ENCODE assay signal across 8 mouse cellular contexts in genomic region chr8:105172003-105172362, GRCm38 (mm10). TPM values are rescaled to one million over a fixed set of nuclear protein-coding genes. Genes with fewer than 3 reads are reported as not detected.
DNase-seq lines count a peak whose midpoint lies in the region; ATAC-seq and TF ChIP-seq lines count a peak whose summit lies in the region.

No protein-coding gene starts in this region.

- peaks cover 24% of the 10 kb centered on the region for H3K4me1 ChIP-seq in heart, embryonic 13.5 days
- H3K4me1 ChIP-seq in bone marrow macrophage, adult 2 months (ENCODE audit: control insufficient read depth, insufficient read depth, low read length): peaks cover 15% of the 10 kb centered on the region
- peaks cover 8% of the 10 kb centered on the region; the same call in 1 of the 2 replicates for H3K4me1 ChIP-seq in hindbrain, embryonic 14.5 days (replicated peaks; ENCODE audit: control insufficient read depth, insufficient read depth, low read length)
- peaks cover 18% of the 10 kb centered on the region for H3K4me1 ChIP-seq in midbrain, embryonic 12.5 days
- H3K4me1 ChIP-seq in thymus, adult 2 months (replicated peaks; ENCODE audit: control insufficient read depth, insufficient read depth, low read length): peaks cover 2% of the 10 kb centered on the region; the same call in 1 of the 2 replicates

- H3K27me3 ChIP-seq in heart, embryonic 13.5 days (replicated peaks): no peaks in the 10 kb centered on the region
- H3K27me3 ChIP-seq in hindbrain, embryonic 14.5 days (ENCODE audit: control insufficient read depth, insufficient read depth, low read length): no peaks in the 10 kb centered on the region
- no peaks in the 10 kb centered on the region for H3K27me3 ChIP-seq in midbrain, embryonic 12.5 days
- H3K27me3 ChIP-seq in thymus, adult 2 months (ENCODE audit: control insufficient read depth, insufficient read depth, low read length): no peaks in the 10 kb centered on the region

- peaks cover 20% of the 10 kb centered on the region for H3K36me3 ChIP-seq in heart, embryonic 13.5 days
- peaks cover 2% of the 10 kb centered on the region; the same call in 1 of the 2 replicates for H3K36me3 ChIP-seq in hindbrain, embryonic 14.5 days (replicated peaks; ENCODE audit: control insufficient read depth, insufficient read depth)
- H3K36me3 ChIP-seq in midbrain, embryonic 12.5 days: peaks cover 10% of the 10 kb centered on the region
- peaks cover 10% of the 10 kb centered on the region for H3K36me3 ChIP-seq in thymus, adult 2 months (ENCODE audit: control insufficient read depth, insufficient read depth, low read length)

- peak overlapping the region; percentile 78 for H3K4me2 ChIP-seq in heart, embryonic 13.5 days
- H3K4me2 ChIP-seq in hindbrain, embryonic 14.5 days (replicated peaks): peak overlapping the region; percentile 62
- H3K4me2 ChIP-seq in midbrain, embryonic 12.5 days (replicated peaks): peak overlapping the region; percentile 60

- peak overlapping the region; percentile 99 for H3K27ac ChIP-seq in heart, embryonic 13.5 days (replicated peaks)
- H3K27ac ChIP-seq in bone marrow macrophage, adult 2 months (ENCODE audit: insufficient read depth, low read depth, low read length): peak overlapping the region; percentile 86
- no peak overlapping the region; the same call in 1 of the 2 replicates for H3K27ac ChIP-seq in hindbrain, embryonic 14.5 days
- no peak overlapping the region for H3K27ac ChIP-seq in midbrain, embryonic 12.5 days (replicated peaks)
- H3K27ac ChIP-seq in thymus, adult 2 months (ENCODE audit: control insufficient read depth, insufficient read depth, low read length): no peak overlapping the region

- no peaks in the 10 kb centered on the region for H3K9me3 ChIP-seq in heart, embryonic 13.5 days
- no peaks in the 10 kb centered on the region for H3K9me3 ChIP-seq in hindbrain, embryonic 14.5 days (ENCODE audit: control insufficient read depth, low read length)
- no peaks in the 10 kb centered on the region for H3K9me3 ChIP-seq in midbrain, embryonic 12.5 days

- DNase-seq in heart, postnatal 25 days (ENCODE audit: low spot score): no peak
- DNase-seq in hindbrain, embryonic 14.5 days (ENCODE audit: low spot score): no peak
- DNase-seq in layer of hippocampus, adult 11-12 months (ENCODE audit: low spot score): no peak
- no peak for DNase-seq in thymus, adult 2 months
- no peak for DNase-seq in left cerebral cortex, adult 11 months (ENCODE audit: low spot score)

- H3K9ac ChIP-seq in heart, embryonic 13.5 days: peak overlapping the region; percentile 99
- H3K9ac ChIP-seq in hindbrain, embryonic 14.5 days: peak overlapping the region; percentile 83
- peak overlapping the region; percentile 92 for H3K9ac ChIP-seq in midbrain, embryonic 12.5 days (replicated peaks)

- 24% methylated on average over 6 of the region's 6 CpGs for WGBS in heart, embryonic 13.5 days
- 31% methylated on average over 6 of the region's 6 CpGs for WGBS in hindbrain, embryonic 14.5 days
- 36% methylated on average over 6 of the region's 6 CpGs for WGBS in midbrain, embryonic 12.5 days
- WGBS in thymus, adult 2 months: 6% methylated on average over 6 of the region's 6 CpGs

- intact Hi-C loops in heart, postnatal 25 days (cut with DNase I): no loop called here

- TF ChIP-seq CTCF in bone marrow macrophage, adult 2 months (IDR thresholded peaks at IDR 0.05; ENCODE audit: low read depth, low read length): no peak
- no peak for TF ChIP-seq CTCF in thymus, adult 2 months (IDR thresholded peaks at IDR 0.05; ENCODE audit: borderline replicate concordance, control insufficient read depth, extremely low read depth, insufficient read depth, low read length, poor library complexity)

- H3K4me3 ChIP-seq in heart, embryonic 13.5 days: peak overlapping the region; percentile 93
- peak overlapping the region; percentile 92 for H3K4me3 ChIP-seq in bone marrow macrophage, adult 2 months (ENCODE audit: insufficient read depth, low read length)
- H3K4me3 ChIP-seq in hindbrain, embryonic 14.5 days (replicated peaks; ENCODE audit: low read length): peak overlapping the region; percentile 96
- peak overlapping the region; percentile 93 for H3K4me3 ChIP-seq in midbrain, embryonic 12.5 days
- H3K4me3 ChIP-seq in thymus, adult 2 months (ENCODE audit: control insufficient read depth, insufficient read depth, low read length): no peak overlapping the region

- ATAC-seq in heart, embryonic 13.5 days (ENCODE audit: extremely low read depth, insufficient number of reproducible peaks, low FRiP score, low TSS enrichment): no peak
- ATAC-seq in hindbrain, embryonic 14.5 days (ENCODE audit: low FRiP score): no peak
- no peak for ATAC-seq in midbrain, embryonic 12.5 days (ENCODE audit: low FRiP score, low read depth)

- TF ChIP-seq POLR2A in bone marrow macrophage, adult 2 months (IDR thresholded peaks at IDR 0.05; ENCODE audit: borderline replicate concordance, low read depth, low read length): no peak
- TF ChIP-seq POLR2A in thymus, adult 2 months (IDR thresholded peaks at IDR 0.05; ENCODE audit: control insufficient read depth, extremely low read depth, insufficient read depth, low read length, poor library complexity): no peak

RNA-seq across cellular contexts. Expression of gene Cbfb, which starts 1.5 kb away (rescaled TPM):
- polyA plus RNA-seq in heart, embryonic 13.5 days (2015; fragmentation: Nextera tagmentation; extraction: Ambion mirVana): 39.4 and 43.0 TPM in 2 replicates
- 10 to 100 TPM; 20.2 to 26.8 TPM for total RNA-seq in heart, postnatal 25 days (2021)
- polyA plus RNA-seq in bone marrow macrophage, adult 2 months (2012; ENCODE audit: insufficient read depth, insufficient read length, missing spikeins): 124 and 130 TPM in 2 replicates
- polyA plus RNA-seq in hindbrain, embryonic 14.5 days (2014; fragmentation: Nextera tagmentation; extraction: Ambion mirVana): 34.1 and 41.7 TPM in 2 replicates
- polyA plus RNA-seq in midbrain, embryonic 12.5 days (2016; fragmentation: Nextera tagmentation; extraction: Ambion mirVana): 46.0 and 49.0 TPM in 2 replicates
- polyA plus RNA-seq in thymus, adult 2 months (2012; rRNA removed): 26.7 and 34.4 TPM in 2 replicates

RNA-seq across cellular contexts. Expression of gene Ces4a, which starts 40.4 kb away (rescaled TPM):
- not detected in 2 replicates for polyA plus RNA-seq in heart, embryonic 13.5 days (2015; fragmentation: Nextera tagmentation; extraction: Ambion mirVana)
- not detected for total RNA-seq in heart, postnatal 25 days (2021)
- polyA plus RNA-seq in bone marrow macrophage, adult 2 months (2012; ENCODE audit: insufficient read depth, insufficient read length, missing spikeins): not detected in 2 replicates
- 0.08 TPM in 1 of 2 replicates, not detected in the other for polyA plus RNA-seq in hindbrain, embryonic 14.5 days (2014; fragmentation: Nextera tagmentation; extraction: Ambion mirVana)
- not detected in 2 replicates for polyA plus RNA-seq in midbrain, embryonic 12.5 days (2016; fragmentation: Nextera tagmentation; extraction: Ambion mirVana)
- polyA plus RNA-seq in thymus, adult 2 months (2012; rRNA removed): 0.05 TPM in 1 of 2 replicates, not detected in the other

RNA-seq across cellular contexts. Expression of gene D230025D16Rik, which starts 53.0 kb away (rescaled TPM):
- polyA plus RNA-seq in heart, embryonic 13.5 days (2015; fragmentation: Nextera tagmentation; extraction: Ambion mirVana): 17.3 and 18.2 TPM in 2 replicates
- 10 to 100 TPM; 18.5 to 19.5 TPM for total RNA-seq in heart, postnatal 25 days (2021)
- polyA plus RNA-seq in bone marrow macrophage, adult 2 months (2012; ENCODE audit: insufficient read depth, insufficient read length, missing spikeins): 24.5 and 27.8 TPM in 2 replicates
- polyA plus RNA-seq in hindbrain, embryonic 14.5 days (2014; fragmentation: Nextera tagmentation; extraction: Ambion mirVana): 33.1 and 38.1 TPM in 2 replicates
- 29.9 and 30.5 TPM in 2 replicates for polyA plus RNA-seq in midbrain, embryonic 12.5 days (2016; fragmentation: Nextera tagmentation; extraction: Ambion mirVana)
- polyA plus RNA-seq in thymus, adult 2 months (2012; rRNA removed): 24.6 and 26.4 TPM in 2 replicates

Comparison
In these comparisons a context has a peak if more than half of its experiments do, and no peak if none do; other contexts are left out.
1. H3K27ac ChIP-seq: peak in heart, embryonic 13.5 days (single experiment) and bone marrow macrophage, adult 2 months (single experiment); none in hindbrain, embryonic 14.5 days (single experiment), midbrain, embryonic 12.5 days (single experiment) and thymus, adult 2 months (single experiment).
2. Peak in every context shown above with its lines, with median percentiles within 50 percentile points of each other: H3K4me2 ChIP-seq and H3K9ac ChIP-seq.